Mouse (Mus musculus): ENCODE results near the gene Sema3d. TPM values are rescaled to one million over a fixed set of nuclear protein-coding genes. Genes with fewer than 3 reads are reported as not detected.

Gene Sema3d
- 1.9 and 2.1 TPM in 2 replicates for polyA plus RNA-seq (2016; fragmentation: Nextera tagmentation; extraction: Ambion mirVana)

GRCm38 (mm10) chr5:12383133-12383959 is at the start of gene Sema3d:
Gene Sema3d (plus strand): TSS chr5:12383385.
- WGBS, result under 1% methylated on average over 49 of the region's 49 CpGs
- peaks cover 39% of the 10 kb centered on the region for H3K27me3 ChIP-seq (ENCODE audit: low read depth, poor library complexity, severe bottlenecking)
- peak; percentile 84 for DNase-seq (ENCODE audit: low spot score)
- peak within 1 kb of the TSS; percentile 7 for H3K27ac ChIP-seq (replicated peaks)
- H3K4me3 ChIP-seq, result peak within 1 kb of the TSS; percentile 61
- H3K9me3 ChIP-seq (replicated peaks), result no peaks in the 10 kb centered on the region
- H3K4me1 ChIP-seq, result peaks cover 12% of the 10 kb centered on the region
- no peaks in the 10 kb centered on the region for H3K36me3 ChIP-seq

- H3K4me3 ChIP-seq, result no peak overlapping the region
Observed at GRCm38 (mm10) chr5:12377261-12377660, 5.9 kb upstream of the Sema3d start.

DNA sequence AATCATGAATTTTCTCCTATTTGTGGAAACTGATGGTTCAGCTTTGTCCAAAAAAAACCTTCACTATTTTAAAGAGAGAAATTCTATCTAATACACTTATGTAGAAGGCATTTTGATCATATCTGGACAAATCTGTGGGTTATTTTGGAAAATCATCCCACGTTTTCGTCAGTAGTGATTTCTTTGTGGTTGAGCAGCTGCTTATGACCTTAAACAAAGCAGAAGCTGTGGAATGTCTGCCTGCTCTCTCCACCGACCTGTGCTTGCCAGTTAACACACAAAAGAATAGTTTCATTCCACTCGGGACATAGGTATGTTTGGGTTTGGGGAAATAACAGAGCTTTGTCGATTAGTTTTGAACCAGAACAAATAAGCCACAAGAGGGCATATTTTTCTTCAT is 4.3 kb upstream of the Sema3d start:
- H3K9me3 ChIP-seq (replicated peaks), result no peaks in the 10 kb centered on the region
- peaks cover 5% of the 10 kb centered on the region for H3K4me1 ChIP-seq
- no peaks in the 10 kb centered on the region for H3K36me3 ChIP-seq
- no peak overlapping the region for H3K4me3 ChIP-seq
- WGBS, result 55% methylated on average over 5 of the region's 5 CpGs
- H3K27ac ChIP-seq (replicated peaks), result no peak overlapping the region
- H3K27me3 ChIP-seq (ENCODE audit: low read depth, poor library complexity, severe bottlenecking), result peaks cover 17% of the 10 kb centered on the region
- no peak for DNase-seq (ENCODE audit: low spot score)

More at GRCm38 (mm10) chr5:12377261-12377660, 5.9 kb upstream of the Sema3d start:
- Histone ChIP-seq H3K36me3 (no peaks in the 10 kb centered on the region), H3K27me3 (ENCODE audit: low read depth, poor library complexity, severe bottlenecking) (peaks cover 6% of the 10 kb centered on the region), H3K27ac (replicated peaks) (no peak overlapping the region), H3K4me1 (no peaks in the 10 kb centered on the region), H3K9me3 (replicated peaks) (no peaks in the 10 kb centered on the region)
- no peak for DNase-seq (ENCODE audit: low spot score)
- 65% methylated on average over 1 of the region's 1 CpGs for WGBS

- Histone ChIP-seq H3K27me3 (ENCODE audit: low read depth, poor library complexity, severe bottlenecking) (peaks cover 39% of the 10 kb centered on the region), H3K4me1 (peaks cover 12% of the 10 kb centered on the region), H3K9me3 (replicated peaks) (no peaks in the 10 kb centered on the region), H3K27ac (replicated peaks) (no peak overlapping the region), H3K4me3 (no peak overlapping the region), H3K36me3 (no peaks in the 10 kb centered on the region)
- DNase-seq (ENCODE audit: low spot score), result no peak
- WGBS, result 86% methylated on average over 5 of the region's 5 CpGs
Observed at GRCm38 (mm10) chr5:12382010-12382409, 1.2 kb upstream of the Sema3d start.

DNA sequence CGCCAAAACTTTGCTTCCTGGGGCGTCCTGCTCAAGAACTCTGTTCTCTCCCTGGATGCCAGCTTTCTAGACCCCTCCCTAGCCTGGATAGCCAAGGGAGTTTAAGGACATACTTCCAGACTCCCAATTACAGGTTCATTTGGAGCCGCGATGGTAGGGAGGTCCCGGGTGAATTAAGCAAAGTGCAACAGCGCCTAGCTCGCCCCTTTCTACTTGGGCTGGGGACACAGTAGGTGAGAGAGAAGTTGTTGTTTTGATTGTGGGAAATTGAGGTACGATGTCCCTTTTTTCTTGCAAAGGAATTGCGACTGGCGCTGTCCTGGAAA is 738 bp downstream of the Sema3d start:
- peaks cover 39% of the 10 kb centered on the region for H3K27me3 ChIP-seq (ENCODE audit: low read depth, poor library complexity, severe bottlenecking)
- WGBS, result under 1% methylated on average over 10 of the region's 10 CpGs
- DNase-seq (ENCODE audit: low spot score), result peak; percentile 47
- peak overlapping the region; percentile 7 for H3K27ac ChIP-seq (replicated peaks)
- H3K4me3 ChIP-seq, result peak overlapping the region; percentile 61
- no peaks in the 10 kb centered on the region for H3K36me3 ChIP-seq
- H3K9me3 ChIP-seq (replicated peaks), result no peaks in the 10 kb centered on the region
- H3K4me1 ChIP-seq, result peaks cover 12% of the 10 kb centered on the region

- no peaks in the 10 kb centered on the region for H3K36me3 ChIP-seq
Observed at GRCm38 (mm10) chr5:12392667-12393066, 9.5 kb downstream of the Sema3d start.

GRCm38 (mm10) chr5:12399271-12399670 is 16.1 kb downstream of the Sema3d start:
- WGBS, result 93% methylated on average over 2 of the region's 2 CpGs
- no peak for DNase-seq (ENCODE audit: low spot score)
- no peaks in the 10 kb centered on the region for H3K27me3 ChIP-seq (ENCODE audit: low read depth, poor library complexity, severe bottlenecking)
- H3K4me3 ChIP-seq, result no peak overlapping the region
- H3K27ac ChIP-seq (replicated peaks), result no peak overlapping the region
- H3K9me3 ChIP-seq (replicated peaks), result no peaks in the 10 kb centered on the region
- H3K36me3 ChIP-seq, result no peaks in the 10 kb centered on the region
- H3K4me1 ChIP-seq, result no peaks in the 10 kb centered on the region

More at GRCm38 (mm10) chr5:12392667-12393066, 9.5 kb downstream of the Sema3d start:
- Histone ChIP-seq H3K27me3 (ENCODE audit: low read depth, poor library complexity, severe bottlenecking) (no peaks in the 10 kb centered on the region), H3K27ac (replicated peaks) (no peak overlapping the region), H3K9me3 (replicated peaks) (no peaks in the 10 kb centered on the region), H3K4me3 (no peak overlapping the region), H3K4me1 (no peaks in the 10 kb centered on the region)
- DNase-seq (ENCODE audit: low spot score), result no peak
- WGBS, result 91% methylated on average over 5 of the region's 5 CpGs

- Histone ChIP-seq H3K9me3 (replicated peaks) (no peaks in the 10 kb centered on the region), H3K4me1 (no peaks in the 10 kb centered on the region), H3K4me3 (no peak overlapping the region), H3K27me3 (ENCODE audit: low read depth, poor library complexity, severe bottlenecking) (no peaks in the 10 kb centered on the region), H3K36me3 (no peaks in the 10 kb centered on the region), H3K27ac (replicated peaks) (no peak overlapping the region)
- DNase-seq (ENCODE audit: low spot score), result no peak
Observed at GRCm38 (mm10) chr5:12404229-12404628, 21.0 kb downstream of the Sema3d start.

- Histone ChIP-seq H3K27ac (replicated peaks) (no peak overlapping the region), H3K4me3 (no peak overlapping the region), H3K9me3 (replicated peaks) (no peaks in the 10 kb centered on the region), H3K4me1 (no peaks in the 10 kb centered on the region), H3K36me3 (no peaks in the 10 kb centered on the region), H3K27me3 (ENCODE audit: low read depth, poor library complexity, severe bottlenecking) (no peaks in the 10 kb centered on the region)
- no peak for DNase-seq (ENCODE audit: low spot score)
- WGBS, result 89% methylated on average over 3 of the region's 3 CpGs
Observed at GRCm38 (mm10) chr5:12412595-12412994, 29.4 kb downstream of the Sema3d start.

DNA sequence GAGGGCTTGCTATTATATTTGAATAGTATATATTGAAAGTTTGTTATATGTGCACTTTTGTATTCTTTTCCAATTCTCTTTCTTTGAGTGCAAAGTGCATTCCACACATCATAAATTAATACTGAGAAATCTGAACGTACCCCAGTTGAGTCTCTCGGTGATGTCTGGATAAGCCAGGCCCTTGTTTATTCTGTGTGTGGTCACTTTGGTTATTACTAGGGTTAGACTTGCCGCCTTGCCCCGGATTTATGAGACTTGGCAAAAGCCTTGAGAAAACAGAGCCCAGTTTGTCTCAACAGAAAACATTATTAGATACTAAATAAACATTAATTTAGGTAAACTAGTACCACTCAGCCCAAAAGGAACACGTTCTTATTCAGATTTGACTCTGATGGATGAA is 40.1 kb downstream of the Sema3d start:
- no peak overlapping the region for H3K4me3 ChIP-seq
- H3K9me3 ChIP-seq (replicated peaks), result no peaks in the 10 kb centered on the region
- no peak for DNase-seq (ENCODE audit: low spot score)
- WGBS, result 83% methylated on average over 5 of the region's 5 CpGs
- H3K27ac ChIP-seq (replicated peaks), result no peak overlapping the region
- H3K4me1 ChIP-seq, result no peaks in the 10 kb centered on the region
- no peaks in the 10 kb centered on the region for H3K36me3 ChIP-seq
- H3K27me3 ChIP-seq (ENCODE audit: low read depth, poor library complexity, severe bottlenecking), result no peaks in the 10 kb centered on the region

DNA sequence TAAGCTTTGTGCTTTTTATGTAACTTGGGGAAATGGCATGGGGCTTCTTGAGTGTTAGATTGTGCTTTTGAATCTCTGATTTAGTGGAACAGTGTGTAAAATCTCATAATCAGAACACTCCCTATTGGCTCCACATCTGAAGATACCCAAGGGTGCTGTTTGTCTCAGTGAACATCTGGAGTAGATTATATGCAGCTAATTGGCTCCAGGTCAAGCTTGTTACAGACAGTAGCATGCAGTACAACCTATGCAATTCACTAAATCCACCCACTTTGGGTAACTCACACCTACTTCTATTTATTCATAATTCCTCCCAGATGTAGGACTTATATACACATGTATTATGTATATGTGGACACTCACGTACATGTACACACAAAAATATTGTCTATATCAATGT is 58.6 kb downstream of the Sema3d start:
- DNase-seq (ENCODE audit: low spot score), result no peak
- no peak overlapping the region for H3K27ac ChIP-seq (replicated peaks)
- H3K4me3 ChIP-seq, result no peak overlapping the region
- WGBS, result 67% methylated on average over 1 of the region's 1 CpGs
- H3K9me3 ChIP-seq (replicated peaks), result no peaks in the 10 kb centered on the region
- no peaks in the 10 kb centered on the region for H3K27me3 ChIP-seq (ENCODE audit: low read depth, poor library complexity, severe bottlenecking)
- no peaks in the 10 kb centered on the region for H3K4me1 ChIP-seq
- H3K36me3 ChIP-seq, result no peaks in the 10 kb centered on the region

DNA sequence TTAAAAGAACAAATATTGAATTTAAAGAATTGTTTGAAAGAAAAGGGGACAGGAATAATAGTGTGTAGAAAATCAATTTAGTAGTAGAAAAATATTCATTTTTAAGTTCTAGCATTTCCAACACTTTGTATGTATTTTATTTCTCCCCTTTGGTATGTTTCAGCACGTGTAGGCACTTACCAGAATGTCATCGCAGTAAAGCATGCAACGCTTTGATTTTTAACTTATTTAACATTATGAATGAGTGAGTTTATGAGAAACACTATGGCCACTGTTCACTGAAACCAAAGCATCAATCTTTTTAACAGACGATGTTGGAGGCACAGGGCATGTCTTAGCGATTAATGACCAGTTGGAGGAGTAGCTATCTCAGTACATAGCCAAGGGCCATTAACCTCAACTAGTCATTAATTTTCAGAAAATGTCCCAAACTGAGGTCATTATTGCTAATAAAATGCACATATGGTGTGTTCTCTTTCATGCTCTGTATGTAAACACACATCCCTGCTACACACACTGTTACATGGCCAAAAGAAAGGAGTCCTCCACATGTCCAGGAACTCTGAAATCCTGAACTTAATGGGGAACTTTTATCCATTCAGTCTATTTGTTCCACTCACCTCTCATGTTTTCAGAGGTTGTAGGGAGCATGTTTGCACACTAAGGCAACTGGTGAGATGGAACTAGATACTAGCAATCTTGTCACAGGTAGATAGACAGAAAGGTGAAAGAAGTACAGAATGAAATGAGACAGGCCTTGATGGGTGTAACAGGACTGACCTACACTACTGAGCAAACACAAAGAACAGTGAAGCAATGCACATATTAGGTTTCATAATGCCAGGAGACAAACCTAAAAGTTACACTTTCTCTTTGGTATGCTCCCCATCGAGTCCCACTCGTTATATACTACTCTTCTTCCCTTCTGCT is 59.3 kb downstream of the Sema3d start:
- no peak for DNase-seq (ENCODE audit: low spot score)
- no peaks in the 10 kb centered on the region for H3K4me1 ChIP-seq
- 89% methylated on average over 7 of the region's 7 CpGs for whole genome bisulfite sequencing

DNA sequence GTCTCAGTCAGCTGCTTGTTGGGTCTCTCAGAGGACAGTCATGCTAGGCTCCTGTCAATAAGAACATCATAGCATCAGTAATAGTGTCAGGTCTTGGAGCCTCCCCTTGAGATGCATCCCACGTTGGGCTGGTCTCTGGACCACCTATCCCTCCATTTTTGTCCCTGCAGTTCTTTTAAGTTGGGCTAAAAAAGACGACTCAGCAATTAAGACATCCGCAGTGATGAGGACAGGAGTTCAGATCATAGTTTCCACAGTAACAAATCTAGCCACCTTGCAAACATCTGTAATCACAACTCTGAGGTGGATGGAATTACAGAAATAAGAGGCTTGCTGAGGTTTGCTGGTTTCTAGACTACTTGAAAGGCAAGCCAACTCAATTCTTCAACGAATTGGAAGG is 67.9 kb downstream of the Sema3d start:
- no peak overlapping the region for H3K27ac ChIP-seq (replicated peaks)
- no peak for DNase-seq (ENCODE audit: low spot score)
- H3K4me3 ChIP-seq, result no peak overlapping the region
- no peaks in the 10 kb centered on the region for H3K27me3 ChIP-seq (ENCODE audit: low read depth, poor library complexity, severe bottlenecking)
- no peaks in the 10 kb centered on the region for H3K9me3 ChIP-seq (replicated peaks)
- H3K36me3 ChIP-seq, result no peaks in the 10 kb centered on the region
- H3K4me1 ChIP-seq, result no peaks in the 10 kb centered on the region
- WGBS, result 88% methylated on average over 4 of the region's 4 CpGs

More for the DNA sequence above, 59.3 kb downstream of the Sema3d start:
- H3K9me3 ChIP-seq (replicated peaks), result no peaks in the 10 kb centered on the region
- no peak overlapping the region for H3K4me3 ChIP-seq
- no peaks in the 10 kb centered on the region for H3K36me3 ChIP-seq
- no peaks in the 10 kb centered on the region for H3K27me3 ChIP-seq (ENCODE audit: low read depth, poor library complexity, severe bottlenecking)
- no peak overlapping the region for H3K27ac ChIP-seq (replicated peaks)

Data from midbrain, embryonic 10.5 days (tissue).